Mouse (Mus musculus) lung, adult 2 months (tissue): Measurements from ENCODE around the gene Sh3d21.
A peak's percentile ranks its signal among the peaks of the same experiment; 100 is the strongest.

Experiments used
- CTCF ChIP-seq: fragments of 200-500 bp; IDR thresholded peaks from 2 replicates; pipeline ENCODE4 v1.5.1; 2011; ENCODE audit warnings: mild to moderate bottlenecking, low read length, control low read depth; ENCODE audit not compliant: insufficient read depth
- POLR2A ChIP-seq: fragments of 200-500 bp; IDR thresholded peaks from 2 replicates; pipeline ENCODE4 v1.6.1; 2011; ENCODE audit warnings: low read depth, mild to moderate bottlenecking, control low read depth, low read length, borderline replicate concordance; ENCODE audit errors: extremely low read depth

DNA sequence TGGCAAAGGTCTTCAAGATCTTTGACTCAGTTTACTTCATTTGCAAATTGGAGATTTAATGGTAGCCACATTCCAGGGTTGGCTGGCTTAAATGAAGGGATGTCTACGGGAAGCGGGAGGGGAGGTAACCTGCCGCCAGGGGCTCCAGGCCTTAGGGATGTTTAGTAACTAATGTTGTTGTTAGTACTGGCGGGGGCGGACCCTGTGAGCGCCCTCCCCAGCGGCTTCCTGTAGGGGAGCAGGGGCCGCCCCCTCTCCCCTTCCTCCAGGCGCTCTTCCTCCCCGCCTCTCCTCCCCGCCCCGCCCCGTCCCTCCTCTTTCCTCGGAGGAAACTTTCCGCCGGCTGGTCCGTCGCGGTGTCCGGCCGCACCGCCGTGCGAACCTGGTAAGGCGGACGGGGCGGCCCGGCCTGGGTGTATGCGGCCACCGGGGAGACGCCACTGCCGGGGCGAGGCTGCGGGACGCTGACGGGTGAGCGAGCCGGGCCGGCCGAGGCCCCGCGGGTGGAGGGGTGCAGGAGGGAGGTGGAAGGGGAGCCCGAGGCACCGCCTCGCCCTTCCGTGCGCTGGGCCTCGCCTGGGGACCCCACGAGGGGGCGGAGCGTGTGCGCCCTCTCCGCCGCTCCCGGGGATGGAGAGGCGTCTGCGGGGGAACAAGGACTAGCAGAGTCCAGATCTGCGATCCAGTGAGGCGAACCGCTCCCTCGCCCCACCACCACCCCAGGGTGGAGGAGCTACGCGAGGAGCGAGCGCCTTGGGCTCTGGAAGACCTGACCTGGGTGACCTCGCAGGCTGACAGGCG, 14.9 kb downstream of the Sh3d21 start:
- TF ChIP-seq CTCF (0 out of 2 replicates have a peak, but pooled peaks have one; percentile 5), POLR2A (peak; percentile 43; the same call in 1 of the 2 replicates)
